Mouse (Mus musculus) NIH3T3 (cell line): ENCODE results near the gene Met.

Source experiments
- DNase-seq: peaks from one replicate; pipeline ENCODE4 v3.0.0-alpha.2; 2012; ENCODE audit warnings: low read depth

The Met gene

GRCm38 (mm10) chr6:17606915-17607314, 143.3 kb downstream of the Met start:
- no peak for DNase-seq

DNA sequence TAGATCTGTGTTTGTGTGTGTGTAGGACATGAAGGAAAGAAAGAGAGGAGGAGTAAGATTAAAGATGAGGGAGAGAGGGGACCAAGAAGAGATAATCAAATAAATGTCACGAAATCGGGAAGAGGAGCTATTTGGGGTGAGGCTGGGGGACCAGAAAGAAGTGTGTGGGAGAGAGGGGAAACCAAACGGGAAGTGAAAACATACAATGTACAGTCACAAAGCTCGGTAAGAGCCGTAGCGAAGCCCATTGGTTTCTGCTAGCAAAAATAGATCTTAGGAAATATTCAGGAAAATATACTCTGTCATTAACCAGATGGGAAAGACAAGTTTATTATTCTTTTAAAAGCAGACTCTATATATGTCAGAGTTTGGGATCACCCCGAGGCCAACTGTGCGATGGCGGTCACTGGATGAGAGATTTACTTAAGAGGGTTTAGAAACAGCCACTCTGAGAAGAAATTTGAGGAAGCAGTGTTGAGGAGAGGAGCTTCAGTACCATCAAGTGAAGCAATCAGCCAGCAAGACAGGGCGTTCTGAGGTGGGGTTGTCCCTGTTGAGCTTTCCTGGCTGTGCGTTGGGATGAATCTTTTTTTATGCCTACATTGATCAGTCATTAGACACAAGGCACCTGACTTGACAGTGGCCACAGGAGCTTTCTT, 147.9 kb downstream of the Met start:
- DNase-seq: no peak

DNA sequence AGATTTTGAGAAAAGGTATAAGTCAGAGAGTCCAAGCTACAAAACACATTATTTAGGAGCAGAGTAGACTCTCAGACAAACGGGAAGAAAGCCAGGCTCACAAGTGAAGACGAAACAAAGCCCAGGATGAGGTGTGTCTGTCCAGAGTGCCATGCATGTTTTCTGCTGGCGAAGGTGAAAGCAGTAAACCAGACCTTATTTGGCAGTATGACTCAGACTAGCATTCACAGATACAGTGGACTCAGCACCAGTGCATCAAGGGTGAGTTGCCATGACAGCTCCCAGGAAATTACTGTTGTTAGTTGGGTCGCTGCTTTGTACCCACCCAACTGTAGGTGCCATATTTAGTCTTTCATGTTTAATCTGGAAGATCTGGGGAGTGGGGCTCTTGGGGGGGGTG, 149.1 kb downstream of the Met start:
- DNase-seq: no peak

- DNase-seq: no peak
These were observed 157.2 kb downstream of the Met start for GRCm38 (mm10) chr6:17620823-17621222.

DNA sequence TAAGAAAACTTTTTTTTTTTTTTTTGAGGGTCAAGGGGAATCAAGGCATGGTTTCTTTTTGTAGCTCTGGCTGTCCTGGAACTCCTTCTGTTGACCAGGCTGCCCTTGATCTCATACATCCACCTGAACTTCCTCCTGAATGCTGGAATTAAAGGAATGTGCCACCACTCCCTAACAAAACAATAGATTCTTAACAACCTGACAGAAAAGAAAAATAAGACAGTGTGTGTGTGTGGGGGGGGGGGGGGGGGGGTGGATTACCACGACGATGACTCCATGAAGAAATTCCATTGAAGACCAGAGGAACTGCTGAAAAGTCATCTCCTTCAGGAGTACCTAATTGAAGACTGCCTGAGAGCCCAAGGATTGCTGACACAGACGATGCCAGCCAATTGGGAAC, 157.8 kb downstream of the Met start:
- DNase-seq: no peak
